Mouse (Mus musculus) spleen, adult 2 months (tissue): ENCODE measurements around the gene Spata32. TPM values are rescaled to one million over a fixed set of nuclear protein-coding genes. Genes with fewer than 3 reads are reported as not detected.

ENCODE experiments used
- DNase-seq, 2 experiments: peaks; one replicate each; pipeline versions ENCODE4 v3.0.0 to v3.0.0-alpha.2; 2012 to 2021; ENCODE audit warnings: low spot score in 2 of 2, low read depth in 1 of 2
- H3K27ac ChIP-seq: fragments of 200-500 bp; 2 replicates; pipeline ENCODE4 v1.5.1; 2012; ENCODE audit warnings: low read length, inconsistent platforms; ENCODE audit not compliant: insufficient read depth
- H3K27me3 ChIP-seq: fragments of 200-500 bp; 2 replicates; pipeline ENCODE4 v1.6.1; 2012; ENCODE audit warnings: mild to moderate bottlenecking, moderate library complexity, low read length, inconsistent platforms; ENCODE audit not compliant: control insufficient read depth, insufficient read depth
- H3K36me3 ChIP-seq: fragments of 200-500 bp; 2 replicates; pipeline ENCODE4 v1.6.1; 2012; ENCODE audit warnings: mild to moderate bottlenecking, low read length, inconsistent platforms; ENCODE audit not compliant: control insufficient read depth, insufficient read depth
- H3K4me1 ChIP-seq: fragments of 200-500 bp; 2 replicates; pipeline ENCODE4 v1.6.1; 2011; ENCODE audit warnings: inconsistent platforms; ENCODE audit not compliant: control insufficient read depth, insufficient read depth, insufficient read length
- H3K4me3 ChIP-seq: fragments of 200-500 bp; 2 replicates; pipeline ENCODE4 v1.5.1; 2011; ENCODE audit warnings: mild to moderate bottlenecking, inconsistent platforms; ENCODE audit not compliant: insufficient read depth, insufficient read length; ENCODE audit errors: extremely low read depth
- CTCF ChIP-seq: fragments of 200-500 bp; IDR thresholded peaks from 2 replicates; pipeline ENCODE4 v1.5.1; 2011; ENCODE audit warnings: mild to moderate bottlenecking, inconsistent platforms; ENCODE audit not compliant: insufficient read depth, insufficient read length, insufficient replicate concordance; ENCODE audit errors: extremely low read depth
- POLR2A ChIP-seq: fragments of 200-500 bp; IDR thresholded peaks from 2 replicates; pipeline ENCODE4 v1.6.1; 2011; ENCODE audit warnings: low read depth, low read length, inconsistent platforms
- WGBS: fragments of 180-500 bp; shearing (Covaris S2); methylation state at CpG from one replicate; pipeline ENCODE4 v1.1.7; 2018; 5-methylcytosine and 5-hydroxymethylcytosine counted together
- polyA plus RNA-seq: library from polyadenylated mRNA; depleted of rRNA; stranded (reverse); fragments of >200 nt; gene quantifications from 2 replicates; pipeline ENCODE4 v1.2.3, GENCODE M21; 2012

Spata32 gene
- polyA plus RNA-seq, 1 experiment = not detected

DNA sequence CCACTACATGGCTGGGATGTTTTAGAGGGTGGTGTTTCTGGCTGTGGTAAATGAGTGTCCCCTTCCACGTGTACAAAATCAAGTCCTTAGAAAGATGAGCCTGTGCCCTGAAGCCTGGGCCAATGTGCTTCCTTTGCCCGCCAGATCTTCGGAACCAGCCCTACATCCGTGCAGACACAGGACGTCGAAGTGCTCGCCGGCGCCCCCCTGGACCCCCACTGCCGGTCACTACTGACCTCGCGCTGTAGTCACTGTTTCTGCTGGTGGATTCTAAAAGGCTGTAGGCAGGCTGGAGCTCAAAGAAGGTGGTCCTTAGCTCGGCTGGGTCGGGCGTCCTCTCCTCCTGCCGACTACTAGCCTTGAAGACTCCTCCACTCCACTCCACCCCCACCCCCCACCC is 19.9 kb downstream of the Spata32 start:
- no peaks in the 10 kb centered on the region for H3K27me3 ChIP-seq
- no peak overlapping the region for H3K27ac ChIP-seq
- WGBS = 86% methylated on average over 16 of the region's 16 CpGs
- TF ChIP-seq POLR2A (no peak), CTCF (no peak)
- H3K4me1 ChIP-seq = no peaks in the 10 kb centered on the region
- no peak overlapping the region for H3K4me3 ChIP-seq
- no peak for DNase-seq
- peaks cover 57% of the 10 kb centered on the region for H3K36me3 ChIP-seq

DNA sequence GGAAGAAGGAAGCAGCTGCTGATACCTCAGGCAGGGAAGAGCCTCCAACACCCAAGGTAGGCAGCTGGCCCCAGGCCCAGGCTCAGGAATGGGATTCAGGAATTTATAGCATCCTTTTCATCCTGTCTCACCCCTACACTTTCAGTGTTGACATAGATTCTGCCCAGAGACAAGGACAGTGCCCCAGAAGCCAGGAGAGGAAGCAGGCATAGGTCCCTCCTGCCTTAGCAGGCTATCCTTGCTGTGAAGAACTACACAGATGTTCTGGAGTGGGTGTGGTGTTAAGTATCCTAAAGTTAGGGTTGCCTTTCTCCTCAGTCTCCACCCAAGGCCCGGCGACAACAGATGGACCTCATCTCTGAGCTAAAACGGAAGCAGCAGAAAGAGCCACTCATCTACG is 20.9 kb downstream of the Spata32 start:
- Histone ChIP-seq H3K36me3 (peaks cover 67% of the 10 kb centered on the region), H3K27ac (no peak overlapping the region), H3K27me3 (no peaks in the 10 kb centered on the region), H3K4me3 (no peak overlapping the region), H3K4me1 (no peaks in the 10 kb centered on the region)
- TF ChIP-seq CTCF (no peak), POLR2A (no peak)
- no peak for DNase-seq
- WGBS = 92% methylated on average over 4 of the region's 4 CpGs

DNA sequence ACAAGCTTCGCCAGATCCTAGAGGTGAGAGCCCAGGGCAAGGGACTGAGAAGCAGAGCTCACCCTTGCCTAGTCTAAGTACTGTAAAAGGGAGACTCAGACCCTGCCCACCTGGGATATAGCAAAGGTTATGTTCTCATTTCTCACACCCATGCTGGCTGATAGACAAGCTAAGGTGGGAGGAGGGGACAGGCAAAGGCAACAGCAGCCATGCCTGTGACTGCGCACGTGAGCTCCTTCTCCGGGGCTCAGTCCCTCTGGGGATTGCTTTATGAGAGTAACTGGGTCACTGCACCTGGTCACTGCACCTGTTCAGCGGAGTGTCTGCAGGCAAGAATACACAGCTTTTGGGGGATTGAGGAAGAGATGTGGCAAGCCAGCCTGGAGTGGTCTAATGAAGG is 22.6 kb downstream of the Spata32 start:
- H3K27me3 ChIP-seq = no peaks in the 10 kb centered on the region
- no peak overlapping the region for H3K4me3 ChIP-seq
- no peaks in the 10 kb centered on the region for H3K4me1 ChIP-seq
- DNase-seq = no peak
- 78% methylated on average over 5 of the region's 5 CpGs for WGBS
- no peak overlapping the region for H3K27ac ChIP-seq
- TF ChIP-seq POLR2A = no peak
- peaks cover 80% of the 10 kb centered on the region for H3K36me3 ChIP-seq

DNA sequence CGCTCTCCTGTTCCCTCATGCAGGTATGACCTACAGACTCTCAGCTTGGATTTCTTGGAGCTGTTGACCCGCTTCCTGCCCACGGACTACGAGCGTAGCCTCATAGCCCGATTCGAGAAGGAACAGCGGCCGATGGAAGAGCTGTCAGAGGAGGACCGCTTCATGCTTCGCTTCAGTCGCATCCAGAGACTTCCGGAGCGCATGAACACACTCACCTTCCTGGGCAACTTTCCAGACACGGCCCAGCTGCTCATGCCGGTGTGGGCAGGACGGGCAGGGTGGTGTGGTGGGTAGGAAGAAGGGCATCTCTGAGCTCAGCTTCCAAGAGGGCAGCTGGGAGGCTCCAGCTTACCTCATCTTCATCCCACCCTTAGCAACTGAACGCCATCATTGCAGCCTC is 23.0 kb downstream of the Spata32 start:
- TF ChIP-seq POLR2A = no peak
- no peak for TF ChIP-seq CTCF
- no peak overlapping the region for H3K4me3 ChIP-seq
- H3K27ac ChIP-seq = no peak overlapping the region
- peaks cover 83% of the 10 kb centered on the region for H3K36me3 ChIP-seq
- no peaks in the 10 kb centered on the region for H3K4me1 ChIP-seq
- no peaks in the 10 kb centered on the region for H3K27me3 ChIP-seq
- 89% methylated on average over 18 of the region's 18 CpGs for WGBS
- DNase-seq = no peak

DNA sequence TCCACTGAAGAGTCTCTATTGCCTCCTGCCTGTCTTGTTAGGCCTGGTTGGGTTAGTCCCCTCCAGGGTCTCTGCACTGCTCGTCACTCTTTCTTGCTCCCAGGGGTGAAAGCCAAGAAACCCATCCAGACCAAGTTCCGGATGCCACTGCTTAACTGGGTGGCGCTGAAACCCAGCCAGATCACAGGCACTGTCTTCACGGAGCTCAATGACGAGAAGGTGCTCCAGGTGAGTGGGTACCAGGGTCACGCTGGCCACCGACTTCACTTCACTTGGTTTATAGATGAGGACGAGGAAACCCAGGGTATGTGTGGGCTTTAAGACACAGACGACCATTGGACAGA is 24.4 kb downstream of the Spata32 start:
- Histone ChIP-seq H3K27me3 (no peaks in the 10 kb centered on the region), H3K27ac (no peak overlapping the region), H3K36me3 (peaks cover 89% of the 10 kb centered on the region), H3K4me1 (no peaks in the 10 kb centered on the region), H3K4me3 (no peak overlapping the region)
- WGBS = 92% methylated on average over 9 of the region's 9 CpGs
- no peak for DNase-seq
- TF ChIP-seq CTCF (no peak), POLR2A (no peak)

DNA sequence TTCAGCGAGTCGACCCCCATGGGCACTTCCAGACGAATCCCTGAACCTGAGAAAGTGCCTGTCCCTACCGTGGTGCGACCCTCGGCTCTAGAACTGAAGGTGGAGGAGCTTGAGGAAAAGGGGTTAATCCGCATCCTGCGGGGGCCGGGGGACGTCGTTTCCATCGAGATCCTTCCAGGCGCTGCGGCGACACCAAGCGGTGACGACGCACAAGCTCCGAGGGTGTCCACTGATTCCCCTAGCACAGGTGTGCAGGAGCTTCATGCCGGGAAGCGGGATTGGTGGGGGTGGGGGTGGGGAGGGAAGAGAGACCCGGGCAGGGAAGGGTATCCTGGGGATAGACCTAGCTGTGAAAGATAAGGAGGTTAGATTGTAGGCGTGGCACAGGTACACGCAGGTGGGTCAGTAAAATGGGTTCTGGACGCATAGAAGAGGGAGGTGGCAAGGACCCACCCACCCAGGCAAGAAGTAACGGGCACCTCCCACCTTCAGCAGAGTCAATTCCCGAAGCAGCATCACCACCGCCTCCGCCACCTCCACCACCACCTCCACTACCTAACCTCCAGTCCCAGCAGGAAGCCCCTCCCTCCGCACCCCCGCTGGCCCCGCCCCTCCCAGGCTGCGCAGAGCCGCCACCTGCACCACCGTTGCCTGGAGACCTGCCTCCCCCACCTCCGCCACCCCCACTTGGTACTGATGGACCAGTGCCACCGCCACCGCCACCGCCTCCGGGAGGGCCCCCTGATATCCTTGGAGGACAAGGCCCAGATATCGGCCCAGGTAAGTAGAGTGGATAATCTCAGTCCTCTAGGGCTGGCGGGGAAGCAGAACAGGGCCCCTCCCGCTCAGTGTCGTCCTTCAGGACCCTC is 25.0 kb downstream of the Spata32 start:
- no peak for DNase-seq
- TF ChIP-seq POLR2A = no peak
- TF ChIP-seq CTCF = no peak
- no peak overlapping the region for H3K4me3 ChIP-seq
- H3K4me1 ChIP-seq = no peaks in the 10 kb centered on the region
- H3K27me3 ChIP-seq = no peaks in the 10 kb centered on the region
- H3K36me3 ChIP-seq = peaks cover 86% of the 10 kb centered on the region
- whole genome bisulfite sequencing = 86% methylated on average over 44 of the region's 44 CpGs
- H3K27ac ChIP-seq = no peak overlapping the region

DNA sequence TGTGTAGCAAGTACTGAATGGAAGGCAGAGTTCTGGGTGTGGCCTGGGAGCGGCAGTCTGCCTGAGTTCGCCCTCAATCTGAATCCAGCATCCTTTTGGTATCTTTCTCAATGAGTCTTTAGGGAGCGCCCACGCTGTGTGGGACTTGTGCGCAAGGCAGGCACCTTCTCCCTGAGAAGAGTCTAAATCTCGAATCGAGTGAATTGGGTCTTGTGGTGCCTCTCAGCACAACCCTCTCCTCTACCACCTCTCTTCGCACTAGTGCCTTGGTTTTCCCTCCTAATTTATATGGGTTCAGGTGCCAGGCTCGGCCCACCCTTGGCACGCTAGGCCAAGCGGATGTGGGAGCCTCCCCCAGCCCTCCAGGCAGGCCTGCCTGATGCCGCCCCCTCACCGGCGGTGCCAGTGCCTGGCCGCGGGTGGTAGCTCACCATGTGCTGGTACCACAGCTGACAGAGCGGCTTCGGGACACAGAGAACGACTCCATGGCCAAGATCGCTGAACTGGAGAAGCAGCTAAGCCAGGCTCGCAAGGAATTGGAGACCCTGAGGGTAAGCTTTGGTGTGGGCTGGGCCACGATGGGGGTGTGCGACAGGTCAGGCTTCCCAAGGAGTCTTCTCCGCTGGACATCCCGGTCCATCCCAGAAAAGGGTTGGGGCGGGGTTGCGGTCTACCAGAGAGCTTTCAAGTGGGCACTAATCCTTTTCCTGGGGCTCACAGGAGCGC is 25.8 kb downstream of the Spata32 start:
- Histone ChIP-seq H3K4me1 (no peaks in the 10 kb centered on the region), H3K36me3 (peaks cover 84% of the 10 kb centered on the region), H3K27me3 (no peaks in the 10 kb centered on the region), H3K27ac (no peak overlapping the region), H3K4me3 (no peak overlapping the region)
- WGBS = 93% methylated on average over 28 of the region's 28 CpGs
- TF ChIP-seq CTCF (no peak), POLR2A (no peak)
- no peak for DNase-seq
